Mouse (Mus musculus) hindbrain, embryonic 14.5 days (tissue): ENCODE measurements around the gene Sf1. TPM values are rescaled to one million over a fixed set of nuclear protein-coding genes. Genes with fewer than 3 reads are reported as not detected.

Experiments
- ATAC-seq: fragments of 200-750 bp; cut with Nextera tagmentation; 2 replicates; pipeline ENCODE4 v1.8.0; 2017; ENCODE audit warnings: moderate number of reproducible peaks, mild to moderate bottlenecking, moderate TSS enrichment, moderate library complexity; ENCODE audit not compliant: low FRiP score
- DNase-seq: peaks from one replicate; pipeline ENCODE4 v3.0.0-alpha.2; 2015; ENCODE audit warnings: low spot score
- H3K27ac ChIP-seq: fragments of 300-500 bp; sonication (generic); 2 replicates; pipeline ENCODE4 v1.5.1; 2014; ENCODE audit warnings: mild to moderate bottlenecking, moderate library complexity
- H3K27me3 ChIP-seq: fragments of 300-500 bp; sonication (generic); 2 replicates; pipeline ENCODE4 v1.6.1; 2014; ENCODE audit warnings: mild to moderate bottlenecking, low read length, mixed read lengths; ENCODE audit not compliant: control insufficient read depth, insufficient read depth
- H3K36me3 ChIP-seq: fragments of 300-500 bp; sonication (generic); replicated peaks from 2 replicates; pipeline ENCODE4 v1.6.1; 2014; ENCODE audit not compliant: control insufficient read depth, insufficient read depth
- H3K4me1 ChIP-seq: fragments of 300-500 bp; sonication (generic); replicated peaks from 2 replicates; pipeline ENCODE4 v1.6.1; 2014; ENCODE audit warnings: antibody characterized with exemption, low read length, mixed read lengths; ENCODE audit not compliant: control insufficient read depth, insufficient read depth
- H3K4me2 ChIP-seq: fragments of 300-500 bp; sonication (generic); replicated peaks from 2 replicates; pipeline ENCODE4 v1.6.1; 2014; ENCODE audit warnings: mild to moderate bottlenecking, moderate library complexity
- H3K4me3 ChIP-seq: fragments of 300-500 bp; sonication (generic); replicated peaks from 2 replicates; pipeline ENCODE4 v1.5.1; 2014; ENCODE audit warnings: mild to moderate bottlenecking, low read length
- H3K9ac ChIP-seq: fragments of 300-500 bp; sonication (generic); 2 replicates; pipeline ENCODE4 v1.6.1; 2014
- H3K9me3 ChIP-seq: fragments of 300-500 bp; sonication (generic); 2 replicates; pipeline ENCODE4 v1.6.1; 2016; ENCODE audit warnings: low read length; ENCODE audit not compliant: control insufficient read depth
- WGBS: fragments of 180-500 bp; shearing (Covaris S2); extraction: QIAGEN DNeasy Blood & Tissue Kit; methylation state at CpG from one replicate; pipeline ENCODE4 v1.1.7; 2014; 5-methylcytosine and 5-hydroxymethylcytosine counted together
- polyA plus RNA-seq: library from polyadenylated mRNA; unstranded; fragments of >200 nt; fragmentation: Nextera tagmentation; extraction: Ambion mirVana; gene quantifications from 2 replicates; pipeline ENCODE4 v1.2.1, GENCODE M21; 2014

Gene Sf1
- polyA plus RNA-seq, 1 experiment from 2014 or later = 103 TPM

- H3K4me1 ChIP-seq = no peaks in the 10 kb centered on the region; the same call in 1 of the 2 replicates
- H3K27me3 ChIP-seq = no peaks in the 10 kb centered on the region
- no peak overlapping the region for H3K27ac ChIP-seq
- H3K36me3 ChIP-seq = peaks cover 76% of the 10 kb centered on the region
- WGBS = 94% methylated on average over 4 of the region's 4 CpGs
- H3K4me2 ChIP-seq = no peak overlapping the region
- no peak overlapping the region for H3K4me3 ChIP-seq
- H3K9ac ChIP-seq = no peak overlapping the region
- DNase-seq (no peak), ATAC-seq (no peak)
- H3K9me3 ChIP-seq = no peaks in the 10 kb centered on the region
These were observed 15.9 kb upstream of the Sf1 start for GRCm38 (mm10) chr19:6347615-6348014.

- no peaks in the 10 kb centered on the region for H3K9me3 ChIP-seq
- ATAC-seq (no peak), DNase-seq (no peak)
- H3K4me2 ChIP-seq = no peak overlapping the region
- H3K27me3 ChIP-seq = no peaks in the 10 kb centered on the region
- no peak overlapping the region for H3K27ac ChIP-seq
- H3K9ac ChIP-seq = no peak overlapping the region
- H3K4me1 ChIP-seq = no peaks in the 10 kb centered on the region; the same call in 1 of the 2 replicates
- WGBS = 68% methylated on average over 9 of the region's 9 CpGs
- H3K36me3 ChIP-seq = peaks cover 79% of the 10 kb centered on the region
- no peak overlapping the region for H3K4me3 ChIP-seq
These were observed 14.8 kb upstream of the Sf1 start for GRCm38 (mm10) chr19:6348717-6349116.

- ATAC-seq = no peak
- H3K4me3 ChIP-seq = no peak overlapping the region
- DNase-seq = no peak
- no peaks in the 10 kb centered on the region for H3K27me3 ChIP-seq
- no peak overlapping the region for H3K4me2 ChIP-seq
- H3K4me1 ChIP-seq = no peaks in the 10 kb centered on the region; the same call in 1 of the 2 replicates
- H3K9ac ChIP-seq = no peak overlapping the region
- peaks cover 75% of the 10 kb centered on the region for H3K36me3 ChIP-seq
- H3K9me3 ChIP-seq = no peaks in the 10 kb centered on the region
- no peak overlapping the region for H3K27ac ChIP-seq
- WGBS = 43% methylated on average over 14 of the region's 14 CpGs
These were observed 14.1 kb upstream of the Sf1 start for GRCm38 (mm10) chr19:6349215-6349983.

DNA sequence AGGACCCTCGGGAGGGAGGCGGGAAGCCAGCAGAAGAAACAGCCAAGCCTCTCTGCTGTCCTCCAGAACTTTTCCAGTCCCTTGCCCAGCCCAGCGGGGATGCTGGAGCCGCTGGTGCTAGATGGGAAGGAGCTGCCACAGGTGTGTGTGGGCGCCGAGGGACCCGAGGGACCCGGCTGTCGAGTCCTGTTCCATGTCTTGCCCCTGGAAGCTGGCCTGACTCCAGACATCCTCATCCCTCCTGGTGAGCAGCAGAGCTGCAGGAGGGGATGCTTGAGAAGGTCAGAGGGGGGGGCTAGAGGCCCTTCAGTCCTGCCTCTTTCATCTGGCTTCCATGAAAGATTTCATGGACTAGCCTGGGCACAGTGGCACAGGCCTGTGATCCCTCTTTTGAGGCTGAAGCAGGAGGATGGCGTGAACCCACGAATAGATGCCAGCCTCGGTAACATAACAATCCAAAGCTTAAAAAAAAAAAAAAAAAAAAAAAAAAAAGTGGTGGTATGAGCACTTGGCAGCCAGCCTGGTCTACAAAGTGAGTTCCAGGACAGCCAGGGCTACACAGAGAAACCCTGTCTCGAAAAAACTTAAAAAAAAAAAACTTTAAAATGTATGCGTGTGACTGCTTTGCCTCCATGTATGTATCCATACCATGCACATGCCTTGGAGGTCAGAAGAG is 11.9 kb upstream of the Sf1 start:
- H3K4me2 ChIP-seq = no peak overlapping the region
- DNase-seq (no peak), ATAC-seq (no peak)
- H3K4me3 ChIP-seq = no peak overlapping the region
- H3K27ac ChIP-seq = no peak overlapping the region
- H3K9me3 ChIP-seq = no peaks in the 10 kb centered on the region
- H3K36me3 ChIP-seq = peaks cover 53% of the 10 kb centered on the region
- H3K9ac ChIP-seq = no peak overlapping the region
- H3K27me3 ChIP-seq = no peaks in the 10 kb centered on the region
- WGBS = 67% methylated on average over 14 of the region's 14 CpGs
- no peaks in the 10 kb centered on the region; the same call in 1 of the 2 replicates for H3K4me1 ChIP-seq

GRCm38 (mm10) chr19:6352107-6352505 is 11.4 kb upstream of the Sf1 start:
- Histone ChIP-seq H3K4me3 (no peak overlapping the region), H3K27ac (no peak overlapping the region), H3K9me3 (no peaks in the 10 kb centered on the region), H3K4me2 (no peak overlapping the region), H3K9ac (no peak overlapping the region), H3K4me1 (no peaks in the 10 kb centered on the region; the same call in 1 of the 2 replicates), H3K27me3 (no peaks in the 10 kb centered on the region), H3K36me3 (peaks cover 48% of the 10 kb centered on the region)
- ATAC-seq (no peak), DNase-seq (no peak)
- WGBS = 94% methylated on average over 2 of the region's 2 CpGs

DNA sequence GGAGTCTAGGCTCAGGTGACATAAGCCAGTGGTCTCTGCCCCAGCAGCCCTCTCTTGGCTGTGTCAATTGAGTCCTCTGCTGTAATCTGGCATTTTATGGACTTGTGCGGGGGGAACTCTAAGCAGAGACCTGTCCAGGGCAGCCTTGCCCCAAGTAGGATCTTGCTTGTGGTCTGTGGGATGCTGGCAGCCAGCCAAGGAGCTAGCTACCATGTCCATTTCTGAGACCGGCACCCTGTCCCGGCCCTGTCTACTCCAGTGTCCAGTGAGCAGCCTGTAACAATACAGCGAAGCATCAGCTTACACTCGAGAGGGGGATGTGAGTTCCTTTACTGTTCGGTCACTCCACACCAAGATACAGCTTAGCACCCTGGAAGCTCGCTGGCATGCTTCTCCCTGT is 9.5 kb upstream of the Sf1 start:
- H3K27me3 ChIP-seq = no peaks in the 10 kb centered on the region
- WGBS = 78% methylated on average over 7 of the region's 7 CpGs
- H3K4me1 ChIP-seq = no peaks in the 10 kb centered on the region
- H3K9ac ChIP-seq = no peak overlapping the region
- no peak for DNase-seq
- no peak overlapping the region for H3K27ac ChIP-seq
- no peaks in the 10 kb centered on the region for H3K9me3 ChIP-seq
- no peak overlapping the region for H3K4me2 ChIP-seq
- H3K36me3 ChIP-seq = peaks cover 35% of the 10 kb centered on the region
- ATAC-seq = no peak
- H3K4me3 ChIP-seq = no peak overlapping the region

GRCm38 (mm10) chr19:6361291-6361690 is 2.2 kb upstream of the Sf1 start:
- ATAC-seq = no peak
- 93% methylated on average over 3 of the region's 3 CpGs for WGBS

GRCm38 (mm10) chr19:6363091-6363410 is 439 bp upstream of the Sf1 start:
- Histone ChIP-seq H3K4me1 (peaks cover 19% of the 10 kb centered on the region), H3K36me3 (peaks cover 36% of the 10 kb centered on the region), H3K27me3 (no peaks in the 10 kb centered on the region), H3K9me3 (no peaks in the 10 kb centered on the region), H3K9ac (peak overlapping the region; percentile 56), H3K27ac (peak overlapping the region; percentile 97), H3K4me2 (peak overlapping the region; percentile 57), H3K4me3 (peak overlapping the region; percentile 94)
- DNase-seq (no peak), ATAC-seq (0 out of 2 replicates have a peak, but pooled peaks have one; percentile 1)
- under 1% methylated on average over 11 of the region's 11 CpGs for WGBS

More at GRCm38 (mm10) chr19:6361291-6361690, 2.2 kb upstream of the Sf1 start:
- peaks cover 18% of the 10 kb centered on the region for H3K36me3 ChIP-seq
- no peak overlapping the region for H3K4me3 ChIP-seq
- no peaks in the 10 kb centered on the region for H3K9me3 ChIP-seq
- DNase-seq = no peak
- H3K9ac ChIP-seq = no peak overlapping the region
- no peaks in the 10 kb centered on the region for H3K27me3 ChIP-seq
- H3K27ac ChIP-seq = no peak overlapping the region
- peaks cover 19% of the 10 kb centered on the region for H3K4me1 ChIP-seq
- no peak overlapping the region for H3K4me2 ChIP-seq

- H3K27ac ChIP-seq = peak overlapping the region; percentile 97
- ATAC-seq (no peak), DNase-seq (peak; percentile 90)
- peak overlapping the region; percentile 95 for H3K9ac ChIP-seq
- no peaks in the 10 kb centered on the region for H3K27me3 ChIP-seq
- peak overlapping the region; percentile 94 for H3K4me3 ChIP-seq
- WGBS = under 1% methylated on average over 55 of the region's 55 CpGs
- peak overlapping the region; percentile 83 for H3K4me2 ChIP-seq
- no peaks in the 10 kb centered on the region for H3K9me3 ChIP-seq
- peaks cover 19% of the 10 kb centered on the region for H3K4me1 ChIP-seq
- peaks cover 48% of the 10 kb centered on the region for H3K36me3 ChIP-seq
These were observed 831 bp downstream of the Sf1 start for GRCm38 (mm10) chr19:6364317-6364725.
